Mouse (Mus musculus) thymus, adult 2 months (tissue): Measurements from ENCODE around the gene Rab8a. TPM values are rescaled to one million over a fixed set of nuclear protein-coding genes. Genes with fewer than 3 reads are reported as not detected.

ENCODE experiments used
- DNase-seq: peaks from one replicate; pipeline ENCODE4 v3.0.0; 2021
- H3K27ac ChIP-seq: fragments of 200-500 bp; 2 replicates; pipeline ENCODE4 v1.5.1; 2012; ENCODE audit warnings: low read length, control low read depth; ENCODE audit not compliant: control insufficient read depth, insufficient read depth
- H3K27me3 ChIP-seq: fragments of 200-500 bp; 2 replicates; pipeline ENCODE4 v1.6.1; 2012; ENCODE audit warnings: mild to moderate bottlenecking, low read length, moderate library complexity, mixed read lengths; ENCODE audit not compliant: control insufficient read depth, insufficient read depth
- H3K36me3 ChIP-seq: fragments of 200-500 bp; 2 replicates; pipeline ENCODE4 v1.6.1; 2012; ENCODE audit warnings: mild to moderate bottlenecking, low read length, moderate library complexity; ENCODE audit not compliant: control insufficient read depth, insufficient read depth
- H3K4me1 ChIP-seq: fragments of 200-500 bp; replicated peaks from 2 replicates; pipeline ENCODE4 v1.6.1; 2012; ENCODE audit warnings: low read length; ENCODE audit not compliant: control insufficient read depth, insufficient read depth
- H3K4me3 ChIP-seq: fragments of 200-500 bp; 2 replicates; pipeline ENCODE4 v1.5.1; 2012; ENCODE audit warnings: mild to moderate bottlenecking, low read length, control low read depth, moderate library complexity; ENCODE audit not compliant: control insufficient read depth, insufficient read depth
- CTCF ChIP-seq: fragments of 200-500 bp; IDR thresholded peaks from 2 replicates; pipeline ENCODE4 v1.5.1; 2012; ENCODE audit warnings: mild to moderate bottlenecking, control low read depth, low read length, moderate library complexity, borderline replicate concordance; ENCODE audit not compliant: control insufficient read depth, poor library complexity, insufficient read depth; ENCODE audit errors: extremely low read depth
- POLR2A ChIP-seq: fragments of 200-500 bp; IDR thresholded peaks from 2 replicates; pipeline ENCODE4 v1.6.1; 2012; ENCODE audit warnings: mild to moderate bottlenecking, low read length, control low read depth, moderate library complexity; ENCODE audit not compliant: control insufficient read depth, poor library complexity, insufficient read depth; ENCODE audit errors: extremely low read depth
- WGBS: fragments of 180-500 bp; shearing (Covaris S2); methylation state at CpG from one replicate; pipeline ENCODE4 v1.1.7; 2018; 5-methylcytosine and 5-hydroxymethylcytosine counted together
- polyA plus RNA-seq: library from polyadenylated mRNA; depleted of rRNA; stranded (reverse); fragments of >200 nt; gene quantifications from 2 replicates; pipeline ENCODE4 v1.2.3, GENCODE M21; 2012; rRNA removed

Rab8a gene
- polyA plus RNA-seq, 1 experiment, result 95.8 TPM

- Histone ChIP-seq H3K4me3 (no peak overlapping the region), H3K27ac (no peak overlapping the region), H3K36me3 (no peaks in the 10 kb centered on the region), H3K4me1 (peaks cover 10% of the 10 kb centered on the region), H3K27me3 (no peaks in the 10 kb centered on the region)
- DNase-seq, result peak; percentile 40
- 58% methylated on average over 2 of the region's 2 CpGs for WGBS
- TF ChIP-seq CTCF, result no peak
Measured at GRCm38 (mm10) chr8:72215060-72215459, 54.1 kb downstream of the Rab8a start.

DNA sequence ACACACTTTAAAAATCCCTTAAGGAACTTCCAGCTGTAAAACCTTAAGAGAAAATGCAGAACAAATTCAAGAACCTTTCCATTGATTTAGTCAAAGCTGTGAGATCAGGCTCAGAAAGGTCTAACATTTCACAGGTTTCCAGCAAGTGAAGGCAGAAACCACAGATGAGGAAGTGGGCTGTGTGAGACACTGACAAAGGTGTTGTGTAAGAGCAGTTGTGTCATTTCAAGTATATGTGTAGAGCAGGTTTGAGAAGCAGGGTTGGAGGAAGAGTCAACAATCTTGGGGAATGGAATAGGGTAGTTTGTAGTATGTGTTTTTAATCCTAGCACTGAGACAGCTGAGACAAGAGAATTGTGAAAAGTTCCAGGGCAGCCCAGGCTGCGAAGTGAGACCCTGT is 54.9 kb downstream of the Rab8a start:
- no peaks in the 10 kb centered on the region for H3K27me3 ChIP-seq
- no peaks in the 10 kb centered on the region for H3K36me3 ChIP-seq
- peak overlapping the region; percentile 79 for H3K27ac ChIP-seq
- WGBS, result 12% methylated on average over 1 of the region's 1 CpGs
- H3K4me3 ChIP-seq, result no peak overlapping the region
- DNase-seq, result peak; percentile 24
- H3K4me1 ChIP-seq, result peaks cover 15% of the 10 kb centered on the region
- TF ChIP-seq POLR2A (no peak), CTCF (no peak)

DNA sequence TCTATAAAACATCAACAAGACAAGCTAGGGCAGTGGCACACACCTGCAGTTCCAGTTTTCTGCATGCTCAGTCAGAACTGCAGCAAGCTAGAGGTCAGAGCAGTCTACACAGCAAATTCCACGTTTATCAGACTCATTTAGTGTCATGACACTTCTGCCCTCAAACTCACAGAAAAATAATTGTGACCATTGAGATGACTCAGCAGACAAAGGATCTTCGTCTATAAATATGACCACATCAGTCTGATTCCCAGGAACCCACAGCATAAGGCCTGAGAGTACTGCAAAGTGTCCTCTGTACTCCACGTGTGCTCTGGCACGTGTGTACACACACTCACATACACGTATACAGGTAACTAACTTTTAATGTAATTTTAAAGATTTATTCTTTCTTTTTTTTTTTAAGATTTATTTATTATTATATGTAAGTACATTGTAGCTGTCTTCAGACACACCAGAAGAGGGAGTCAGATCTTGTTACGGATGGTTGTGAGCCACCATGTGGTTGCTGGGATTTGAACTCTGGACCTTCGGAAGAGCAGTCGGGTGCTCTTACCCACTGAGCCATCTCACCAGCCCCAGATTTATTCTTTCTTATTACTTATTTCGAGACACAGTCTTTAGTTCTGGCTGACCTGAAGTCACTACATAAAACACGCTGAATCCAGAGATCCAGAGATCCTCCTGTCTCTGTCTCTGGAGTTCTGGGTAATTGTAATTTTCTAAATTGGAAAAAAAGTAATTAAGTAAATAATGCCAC is 58.0 kb downstream of the Rab8a start:
- TF ChIP-seq POLR2A (no peak), CTCF (no peak)
- no peak for DNase-seq
- WGBS, result 73% methylated on average over 10 of the region's 10 CpGs
- Histone ChIP-seq H3K4me3 (no peak overlapping the region), H3K36me3 (peaks cover 17% of the 10 kb centered on the region), H3K27ac (no peak overlapping the region), H3K27me3 (no peaks in the 10 kb centered on the region), H3K4me1 (peaks cover 16% of the 10 kb centered on the region)

DNA sequence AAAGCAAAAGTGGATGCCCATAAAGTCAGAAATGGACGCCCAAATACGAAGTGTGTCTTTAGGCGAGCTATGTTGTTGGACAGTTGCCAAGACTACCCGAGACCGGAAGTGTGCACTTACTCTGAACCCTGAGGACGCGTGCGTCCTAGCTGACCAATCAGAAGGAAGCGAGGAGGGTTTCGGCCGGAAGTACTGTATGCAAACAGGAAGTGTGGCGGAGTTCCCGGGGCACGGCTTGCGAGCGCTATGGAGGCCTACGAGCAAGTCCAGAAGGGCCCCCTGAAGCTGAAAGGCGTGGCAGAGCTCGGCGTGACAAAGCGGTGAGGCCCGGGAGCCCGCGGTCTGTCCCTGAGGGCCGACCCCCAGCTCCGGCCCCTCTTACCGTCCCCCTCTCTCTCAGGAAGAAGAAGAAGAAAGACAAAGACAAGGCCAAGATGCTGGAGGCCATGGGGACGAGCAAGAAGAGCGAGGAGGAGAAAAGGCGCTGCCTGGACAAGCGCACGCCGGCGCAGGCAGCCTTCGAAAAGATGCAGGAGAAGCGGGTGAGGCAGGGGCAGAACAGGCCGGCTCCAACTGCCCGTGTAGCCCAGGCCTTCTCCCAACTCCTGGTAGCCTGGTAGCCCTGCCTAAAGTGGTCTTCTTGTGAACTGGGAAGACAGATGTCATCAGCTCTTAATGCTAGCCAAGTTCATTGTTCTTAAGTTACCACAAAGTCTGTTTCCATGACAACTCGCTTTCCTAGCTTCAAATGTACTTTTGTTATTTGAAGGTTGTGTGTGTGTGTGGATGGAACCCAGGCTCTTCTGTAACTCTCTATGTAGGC is 58.8 kb downstream of the Rab8a start, which contains the start of gene Fam32a:
TSS of gene Fam32a (plus strand) at position 190 of the 823 bp plus-strand sequence.
- peak; percentile 83 for DNase-seq
- Histone ChIP-seq H3K4me1 (peaks cover 16% of the 10 kb centered on the region), H3K27ac (peak within 1 kb of the TSS; percentile 66; the same call in 1 of the 2 replicates), H3K36me3 (peaks cover 17% of the 10 kb centered on the region), H3K4me3 (peak within 1 kb of the TSS; percentile 83), H3K27me3 (no peaks in the 10 kb centered on the region)
- WGBS, result 10% methylated on average over 39 of the region's 39 CpGs
- TF ChIP-seq POLR2A, result peak; percentile 73
- no peak for TF ChIP-seq CTCF

DNA sequence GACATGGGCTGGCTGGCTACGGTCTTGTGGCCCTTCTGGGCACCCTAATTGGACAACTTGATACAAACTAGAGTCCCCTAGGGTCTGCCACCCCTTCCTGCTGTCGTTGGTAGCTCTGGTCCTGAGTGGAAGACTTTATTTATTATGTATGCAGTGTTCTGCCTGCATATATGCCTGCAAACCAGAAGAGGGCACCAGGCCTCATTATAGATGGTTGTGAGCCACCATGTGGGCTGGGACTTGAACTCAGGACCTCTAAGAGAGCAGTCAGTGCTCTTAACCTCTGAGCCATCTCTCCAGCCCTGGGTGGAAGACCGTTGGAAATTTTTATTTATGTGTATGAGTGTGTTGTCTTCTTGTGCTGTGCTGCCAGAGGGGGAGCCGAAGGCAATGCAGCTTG is 59.8 kb downstream of the Rab8a start:
- Histone ChIP-seq H3K36me3 (peaks cover 17% of the 10 kb centered on the region), H3K4me3 (no peak overlapping the region), H3K27me3 (no peaks in the 10 kb centered on the region), H3K27ac (no peak overlapping the region), H3K4me1 (peaks cover 12% of the 10 kb centered on the region)
- no peak for DNase-seq
- WGBS, result 77% methylated on average over 4 of the region's 4 CpGs
- TF ChIP-seq CTCF (no peak), POLR2A (no peak)

DNA sequence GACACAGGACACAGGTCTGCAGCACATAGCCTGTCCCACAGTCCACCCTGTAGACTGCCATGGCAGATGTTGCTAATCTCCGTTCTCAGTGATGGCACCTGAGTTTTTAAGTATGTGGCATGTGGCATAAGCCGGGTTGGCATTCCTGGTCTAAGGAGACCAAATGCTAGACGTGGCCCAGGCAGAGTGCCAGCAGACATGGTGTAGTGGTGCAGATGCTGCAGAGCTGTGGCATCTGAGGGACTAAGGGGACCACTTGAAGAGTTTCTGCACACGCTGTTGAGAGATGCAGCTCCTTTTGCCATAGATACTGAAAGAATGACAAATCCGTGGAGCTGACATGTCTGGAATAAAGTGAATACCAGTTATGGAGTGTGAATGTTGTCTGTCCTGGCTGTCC is 61.7 kb downstream of the Rab8a start:
- 95% methylated on average over 5 of the region's 5 CpGs for WGBS
- Histone ChIP-seq H3K4me3 (no peak overlapping the region), H3K36me3 (peaks cover 17% of the 10 kb centered on the region), H3K27me3 (no peaks in the 10 kb centered on the region), H3K27ac (no peak overlapping the region), H3K4me1 (peaks cover 6% of the 10 kb centered on the region)
- TF ChIP-seq POLR2A (no peak), CTCF (no peak)
- no peak for DNase-seq

Other genes starting within 250 kb of the Rab8a start
- 7.4 and 7.9 TPM in 2 replicates for gene Zfp961, start 210.2 kb upstream of the Rab8a start, polyA plus RNA-seq
- 10.9 and 13.9 TPM in 2 replicates for gene Cyp4f18, start 151.6 kb upstream of the Rab8a start, polyA plus RNA-seq
- 0.13 TPM in 1 of 2 replicates, not detected in the other for gene Olfr372, start 120.0 kb upstream of the Rab8a start, polyA plus RNA-seq
- 0.32 TPM in 1 of 2 replicates, not detected in the other for gene Olfr373, start 78.0 kb upstream of the Rab8a start, polyA plus RNA-seq
- gene Olfr374, start 54.2 kb upstream of the Rab8a start, polyA plus RNA-seq, result 0.17 and 0.27 TPM in 2 replicates
- gene Tpm4, start 26.2 kb upstream of the Rab8a start, polyA plus RNA-seq, result 47.7 and 55.6 TPM in 2 replicates
- gene Hsh2d, start 28.4 kb downstream of the Rab8a start, polyA plus RNA-seq, result 11.9 and 13.2 TPM in 2 replicates
- 0.77 and 0.78 TPM in 2 replicates for gene Cib3, start 51.6 kb downstream of the Rab8a start, polyA plus RNA-seq
- gene Gm11034, start 52.4 kb downstream of the Rab8a start, polyA plus RNA-seq, result not detected in 2 replicates
- 52.1 and 62.5 TPM in 2 replicates for gene Fam32a, start 58.5 kb downstream of the Rab8a start, polyA plus RNA-seq
- gene Ap1m1, start 78.8 kb downstream of the Rab8a start, polyA plus RNA-seq, result 167 and 183 TPM in 2 replicates
- 13.6 and 19.8 TPM in 2 replicates for gene Gm10282, start 144.1 kb downstream of the Rab8a start, polyA plus RNA-seq
- gene Klf2, start 157.8 kb downstream of the Rab8a start, polyA plus RNA-seq, result 62.1 and 86.9 TPM in 2 replicates